Mouse (Mus musculus) cerebellum, postnatal 4 days (tissue): ENCODE measurements at regions not wholly inside any gene's neighbourhood (a gene's known extent, or its start where the extent isn't known, plus 50 kb on each side); places are given as distances from the start of the nearest gene placed in this dataset.

ENCODE experiments used
- DNase-seq, 2 experiments: peaks; one replicate each; pipeline ENCODE4 v3.0.0; 2022; ENCODE audit warnings: low spot score in 2 of 2, mixed read lengths in 1 of 2

DNA sequence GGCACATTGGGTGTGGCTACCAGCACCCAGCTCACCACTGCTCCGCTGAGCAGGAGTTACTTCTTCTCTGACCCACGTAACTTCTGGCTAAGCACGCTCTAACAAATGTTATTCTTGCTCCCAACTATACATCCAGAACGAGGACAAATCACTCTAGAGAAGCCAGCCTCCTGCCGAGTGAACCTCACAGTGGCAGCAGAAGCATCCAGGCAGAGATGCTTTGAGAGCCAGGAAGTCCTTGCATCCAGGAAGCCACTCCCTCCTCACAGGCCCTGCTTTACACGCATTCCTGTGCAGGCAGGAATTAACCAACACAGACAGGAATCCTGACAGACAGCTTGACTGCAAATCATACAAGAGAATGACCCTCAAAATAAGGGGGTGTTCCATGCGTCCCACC lies 129.4 kb upstream of the Mgmt start:
- DNase-seq: no peak

DNA sequence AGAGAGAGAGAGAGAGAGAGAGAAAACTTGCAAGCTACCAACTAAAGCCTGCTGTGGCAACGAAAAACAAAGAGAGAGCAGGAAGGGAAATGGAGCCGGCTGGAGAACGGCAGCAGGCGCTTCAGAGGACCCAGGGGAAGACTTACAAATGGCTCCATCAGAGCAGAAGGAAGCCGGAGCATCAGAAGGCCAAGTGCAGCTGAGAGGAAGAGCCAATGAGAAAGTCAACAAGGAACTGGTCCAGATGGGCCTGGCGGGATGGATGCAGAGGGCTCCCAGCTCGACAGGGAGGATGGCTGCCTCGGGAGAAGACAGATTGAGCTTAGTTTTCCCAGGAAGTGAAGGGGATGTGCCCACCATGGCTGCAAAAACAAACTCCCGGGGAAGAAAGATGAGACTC lies 127.2 kb upstream of the Mgmt start:
- DNase-seq: peak in 1 of 2 experiments; percentile 49

DNA sequence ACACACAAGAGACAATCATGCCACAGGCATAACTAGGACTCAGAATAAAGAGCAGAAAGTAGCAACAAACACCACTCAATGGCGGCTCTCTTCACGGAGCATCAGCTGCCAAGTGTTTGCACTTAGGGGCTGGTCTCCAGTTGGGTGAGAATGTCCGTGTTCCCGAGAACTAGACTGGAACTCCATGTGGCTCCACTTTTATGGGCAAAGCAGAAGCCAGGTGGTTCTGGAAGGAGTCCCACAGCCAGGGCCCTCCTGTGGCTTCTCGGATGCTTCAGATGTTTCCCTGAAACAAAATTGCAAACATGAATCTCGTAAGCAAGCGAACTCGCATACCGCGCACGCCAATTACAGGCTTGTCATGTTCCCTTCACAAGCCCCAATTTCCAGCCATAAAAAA lies 113.7 kb upstream of the Mgmt start:
- DNase-seq: no peak

DNA sequence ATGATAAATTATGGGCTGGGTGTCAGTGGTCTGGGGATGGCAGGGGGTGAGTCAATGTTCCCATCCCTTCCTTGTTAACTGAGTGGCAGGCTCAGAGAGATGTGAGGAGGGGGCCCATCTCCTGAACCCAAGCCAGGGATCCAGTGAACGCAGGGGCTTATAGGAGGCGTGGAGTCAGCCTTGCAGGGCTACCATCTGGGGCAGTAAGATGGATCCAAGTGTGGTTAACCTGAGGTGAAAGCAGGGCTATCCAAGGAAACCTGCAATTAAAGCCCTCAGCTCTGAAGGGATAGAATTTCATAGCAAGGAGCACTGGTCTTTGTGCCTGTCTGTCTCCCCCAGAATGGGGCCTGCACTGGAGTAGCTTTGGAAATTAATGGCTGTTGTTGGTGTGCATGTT lies 103.3 kb upstream of the Mgmt start:
- no peak for DNase-seq

DNA sequence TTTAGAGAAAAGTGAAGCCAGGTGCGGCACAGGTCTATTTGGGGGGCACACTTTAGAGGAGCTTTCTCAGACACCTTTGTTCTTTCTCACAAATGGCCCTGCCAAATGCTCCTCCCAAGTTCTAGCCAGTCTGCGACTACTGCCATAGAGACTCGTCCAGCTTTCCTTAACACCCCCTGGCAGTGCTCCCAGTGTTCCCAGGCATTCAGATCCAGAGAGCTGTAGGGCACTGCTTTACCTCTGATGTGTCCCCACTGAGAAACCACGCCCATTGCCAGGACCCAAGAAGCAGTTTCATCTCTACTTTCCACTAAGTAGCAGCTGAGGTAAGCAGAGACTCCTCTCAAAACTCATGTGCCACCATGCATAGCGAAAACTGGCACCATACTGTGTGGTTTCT lies 102.3 kb upstream of the Mgmt start:
- no peak for DNase-seq

DNA sequence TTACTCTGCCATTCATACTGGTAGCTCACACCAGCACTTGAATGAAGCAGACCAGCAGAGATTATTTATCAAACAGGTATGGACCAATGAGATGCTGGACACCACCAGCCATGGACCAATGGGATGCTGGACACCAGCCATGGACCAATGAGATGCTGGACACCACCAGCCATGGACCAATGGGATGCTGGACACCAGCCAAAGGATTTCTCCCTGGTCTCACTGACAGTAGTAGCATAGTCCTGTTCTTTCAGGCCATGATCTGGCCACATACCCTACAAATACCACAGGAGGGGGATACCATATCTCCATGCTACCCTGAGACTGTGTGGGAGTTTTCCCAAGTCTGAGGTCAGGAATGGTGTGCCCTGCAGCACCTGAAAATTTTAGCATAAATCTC lies 98.0 kb upstream of the Mgmt start:
- no peak for DNase-seq

DNA sequence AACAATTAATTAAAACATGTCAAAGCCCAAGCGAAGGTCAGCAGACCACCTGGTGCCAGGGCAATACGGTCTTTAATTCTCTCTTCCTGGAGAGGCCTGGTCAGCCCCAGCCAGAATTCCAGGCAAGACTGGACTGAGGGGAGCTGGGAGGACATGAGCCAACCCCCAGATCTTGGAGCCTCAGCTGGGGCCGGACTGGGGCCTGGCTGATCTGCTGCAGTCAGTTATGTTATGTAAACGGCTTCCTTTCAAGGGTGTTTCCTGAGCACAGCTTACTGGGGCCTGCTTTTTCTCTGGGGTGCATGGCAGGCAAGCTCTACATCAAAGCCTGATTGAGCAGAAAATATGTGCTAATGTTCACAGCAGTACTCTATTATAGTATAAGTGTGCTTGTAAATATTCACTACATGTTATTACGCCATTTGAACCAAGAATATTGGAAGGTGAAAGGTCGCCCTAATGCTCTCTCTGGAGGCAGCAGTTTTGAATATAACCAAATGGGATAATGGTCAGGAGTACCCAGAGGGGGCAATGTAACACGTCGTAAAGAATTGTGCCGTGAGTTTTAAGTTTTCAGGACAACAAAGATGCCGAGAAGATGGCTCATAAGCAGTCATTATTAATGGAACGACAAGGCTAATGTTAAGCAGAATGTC lies 96.5 kb upstream of the Mgmt start:
- DNase-seq: no peak

DNA sequence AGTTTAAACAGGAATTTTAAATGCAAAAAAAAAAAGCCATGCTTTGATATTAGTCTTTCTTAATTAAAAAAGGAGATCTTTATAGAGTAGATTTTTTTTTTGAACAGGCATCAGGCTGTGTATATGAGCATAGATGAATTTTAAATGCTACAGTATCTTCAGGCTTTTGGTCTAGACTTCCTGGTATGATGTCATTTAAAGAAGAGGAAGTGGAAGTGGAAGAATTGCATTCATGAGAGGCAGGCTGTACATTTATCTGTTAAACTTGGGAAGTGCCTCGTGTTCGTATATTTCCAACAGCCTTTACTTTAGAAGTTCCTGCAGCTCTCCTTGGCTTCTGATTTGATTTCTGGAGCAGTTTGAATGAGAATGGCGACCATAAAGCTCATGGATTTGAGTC lies 95.8 kb upstream of the Mgmt start:
- DNase-seq: no peak

DNA sequence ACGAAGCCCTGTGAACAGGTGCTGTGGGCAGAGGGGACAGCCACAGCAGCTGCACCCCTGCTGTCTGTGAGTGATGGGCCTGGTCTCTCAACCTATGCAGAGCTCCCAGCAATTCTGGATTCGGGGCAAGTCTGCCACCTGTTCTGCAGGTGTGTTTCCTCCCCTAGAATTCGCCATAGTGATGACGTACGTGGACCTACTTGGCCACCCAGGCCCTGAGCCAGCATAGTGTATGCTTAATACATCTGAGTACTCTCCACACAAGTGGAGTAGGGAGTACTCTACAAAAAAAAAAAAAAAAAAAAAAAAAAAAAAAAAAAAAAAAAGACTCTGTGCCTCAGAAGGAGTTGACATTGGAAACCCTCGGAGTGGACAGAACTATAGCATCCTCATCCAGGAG lies 87.3 kb upstream of the Mgmt start:
- no peak for DNase-seq

DNA sequence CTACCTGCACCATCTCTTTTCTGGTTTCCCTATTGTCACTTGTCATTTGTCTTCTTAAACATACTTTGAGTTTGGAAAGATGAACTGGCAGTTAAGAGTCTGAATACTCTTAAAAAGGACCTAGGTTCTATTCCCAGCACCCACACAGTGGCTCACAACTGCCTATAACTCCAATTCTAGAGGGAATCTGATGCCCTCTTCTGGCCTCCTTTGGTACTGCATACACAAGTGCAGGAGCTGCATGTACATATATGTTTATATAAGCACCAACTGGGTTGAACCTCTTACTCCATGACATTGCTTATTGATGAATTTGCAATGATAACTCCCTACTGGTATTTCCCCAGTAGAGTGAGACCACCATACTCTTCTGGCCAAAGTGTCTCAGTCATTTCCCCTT lies 86.4 kb upstream of the Mgmt start:
- DNase-seq: no peak

DNA sequence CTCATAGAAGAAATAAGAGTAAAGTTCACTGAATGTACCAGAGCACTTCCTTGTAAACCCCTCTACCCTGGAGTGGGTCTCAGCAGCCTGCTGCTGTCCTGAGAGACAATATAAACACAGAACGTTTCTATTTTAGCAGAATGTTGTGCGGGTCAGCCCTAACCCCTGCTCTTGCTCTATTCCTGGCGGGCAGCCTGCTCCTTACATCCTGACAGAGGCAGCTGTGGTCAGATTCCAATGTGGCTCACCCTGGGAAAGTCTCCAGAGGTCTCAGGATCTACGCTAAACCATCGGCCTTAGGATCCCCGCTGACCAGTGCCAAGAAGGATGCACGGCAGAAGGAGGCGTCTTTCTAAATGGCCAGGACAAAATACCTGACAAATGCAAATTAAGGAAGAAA lies 84.8 kb upstream of the Mgmt start:
- no peak for DNase-seq

DNA sequence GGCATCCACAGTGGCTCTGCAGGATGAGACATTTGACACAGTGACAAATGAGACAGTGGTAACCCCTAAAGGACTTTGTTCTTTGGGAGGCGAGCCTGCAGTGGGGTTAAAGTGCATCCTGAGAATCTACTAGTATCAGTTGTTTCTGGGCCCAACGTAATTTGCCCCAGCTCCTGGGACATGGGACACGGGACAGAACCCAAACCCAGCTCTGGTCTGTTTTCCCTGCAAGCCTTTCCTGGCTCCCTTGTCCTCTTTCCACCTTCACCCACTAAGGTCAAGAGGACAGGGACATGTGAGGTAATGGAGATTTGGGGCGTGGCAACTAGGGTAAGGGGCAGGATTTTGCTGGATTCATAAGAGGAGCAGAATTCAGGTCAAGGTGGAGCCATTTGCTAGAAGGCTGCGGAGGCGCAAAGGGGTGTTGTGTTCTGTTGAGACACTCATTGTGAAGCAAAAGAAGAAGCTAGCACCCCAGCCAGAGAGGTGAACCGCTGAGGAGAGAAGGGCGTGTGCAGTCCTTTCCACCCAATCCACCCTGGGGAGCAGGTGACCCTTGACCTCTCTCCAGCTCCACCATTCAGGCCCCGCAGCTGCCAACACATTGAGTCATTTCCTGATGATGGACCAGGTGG lies 80.6 kb upstream of the Mgmt start:
- DNase-seq: no peak

DNA sequence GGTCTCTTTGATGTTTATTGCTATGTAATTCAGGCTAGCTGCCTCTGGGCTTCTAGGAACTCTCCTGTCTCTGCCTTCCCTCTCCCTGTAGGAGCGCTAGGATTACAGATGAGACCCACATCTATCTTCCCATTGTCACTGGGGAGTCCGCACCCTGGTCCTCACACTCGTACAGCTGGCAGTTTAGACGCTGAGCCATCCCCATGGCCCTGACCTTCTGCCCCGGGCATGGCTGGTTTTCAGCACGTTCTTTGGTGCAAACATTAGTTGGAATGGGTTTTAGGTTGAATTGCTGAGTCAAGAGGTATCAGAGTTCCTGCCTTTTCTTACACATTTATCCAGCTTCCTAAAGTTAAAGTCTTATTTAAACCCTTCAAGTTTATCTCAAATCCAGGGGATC lies 79.7 kb upstream of the Mgmt start:
- no peak for DNase-seq

DNA sequence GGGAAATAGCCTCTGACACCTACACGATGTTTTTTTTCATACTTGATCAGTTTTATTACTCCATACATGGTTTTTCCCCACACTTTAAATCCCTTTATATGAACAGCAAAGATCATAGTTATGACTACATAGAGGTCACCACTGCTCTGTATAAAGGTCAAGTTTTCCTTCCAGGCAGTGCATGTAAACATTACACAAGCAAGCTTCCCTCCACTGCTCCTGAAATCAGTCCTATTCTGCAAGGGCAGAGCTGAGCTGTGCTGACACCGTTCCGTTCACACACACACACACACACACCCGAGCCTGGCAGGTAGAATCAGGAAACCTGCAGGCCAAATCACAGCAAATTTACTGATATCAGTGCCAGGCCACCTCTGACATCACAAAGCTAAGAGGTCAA lies 74.1 kb upstream of the Mgmt start:
- DNase-seq: no peak

DNA sequence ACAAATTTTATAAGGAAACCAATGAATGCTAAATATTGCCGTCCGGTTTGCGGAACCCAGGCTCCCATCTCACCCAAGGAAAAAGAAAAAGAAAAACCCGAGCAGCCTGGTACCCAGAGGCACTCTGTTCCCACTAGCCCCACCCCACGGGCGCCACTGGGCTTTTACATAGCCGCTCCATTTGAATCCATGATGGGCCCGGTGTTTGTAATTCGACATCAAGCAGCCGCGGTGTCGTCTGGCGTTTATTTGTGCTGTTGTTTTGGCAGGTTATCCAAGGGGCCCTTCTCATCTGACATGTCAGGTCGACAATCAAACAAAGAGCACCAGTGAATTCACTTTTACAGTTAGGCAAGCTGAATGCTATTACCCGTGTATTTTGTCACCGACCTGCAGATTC lies 68.8 kb upstream of the Mgmt start:
- DNase-seq: no peak

DNA sequence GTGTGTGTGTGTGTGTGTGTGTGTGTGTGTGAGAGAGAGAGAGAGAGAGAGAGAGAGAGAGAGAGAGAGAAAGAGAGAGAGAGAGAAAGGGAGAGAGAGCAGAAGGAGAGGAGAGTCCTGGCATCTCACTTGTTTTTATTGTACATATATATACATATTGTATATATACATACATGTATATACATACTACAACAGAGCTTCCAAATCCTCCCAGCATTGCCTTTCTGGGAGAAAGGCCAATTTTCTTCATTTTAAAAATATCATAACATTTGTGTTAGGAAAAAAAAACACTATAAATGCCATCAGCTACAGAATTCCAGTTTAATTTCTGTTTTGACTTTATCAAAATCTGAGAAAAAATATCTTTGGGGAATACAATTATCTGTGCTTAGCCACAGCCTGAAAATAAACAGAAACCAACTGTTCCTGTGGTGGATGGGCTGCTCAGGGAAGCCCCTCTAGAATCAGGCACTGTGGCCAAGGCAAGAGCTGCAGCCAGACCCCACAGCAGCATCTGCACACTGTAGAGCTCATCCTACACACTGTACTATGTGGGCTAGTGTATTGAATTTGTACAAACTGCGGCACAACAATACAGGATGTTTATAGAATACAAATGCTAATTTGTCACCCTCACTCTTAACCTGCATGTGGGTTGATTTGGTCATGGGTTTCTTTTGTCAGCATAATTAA lies 64.6 kb upstream of the Mgmt start:
- no peak for DNase-seq

DNA sequence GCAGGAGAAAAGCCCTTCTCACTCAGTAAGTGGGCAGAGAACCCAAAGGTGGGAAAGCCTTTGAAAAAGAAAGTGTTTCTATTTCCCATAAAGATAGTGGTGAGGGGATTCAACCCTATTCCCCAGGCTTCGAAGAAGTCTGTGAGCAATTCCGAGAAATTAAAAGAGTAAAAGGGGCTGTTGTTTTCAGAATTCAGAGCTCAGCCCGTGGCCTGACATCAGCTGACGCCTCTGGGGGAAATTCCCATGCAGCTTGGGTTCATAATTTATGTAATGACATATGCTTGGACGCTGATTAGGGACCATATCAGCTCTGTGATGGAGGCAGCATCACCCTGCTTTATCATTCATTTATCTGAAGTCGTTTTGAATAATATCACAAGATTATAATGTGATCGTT lies 62.0 kb upstream of the Mgmt start:
- DNase-seq: no peak

DNA sequence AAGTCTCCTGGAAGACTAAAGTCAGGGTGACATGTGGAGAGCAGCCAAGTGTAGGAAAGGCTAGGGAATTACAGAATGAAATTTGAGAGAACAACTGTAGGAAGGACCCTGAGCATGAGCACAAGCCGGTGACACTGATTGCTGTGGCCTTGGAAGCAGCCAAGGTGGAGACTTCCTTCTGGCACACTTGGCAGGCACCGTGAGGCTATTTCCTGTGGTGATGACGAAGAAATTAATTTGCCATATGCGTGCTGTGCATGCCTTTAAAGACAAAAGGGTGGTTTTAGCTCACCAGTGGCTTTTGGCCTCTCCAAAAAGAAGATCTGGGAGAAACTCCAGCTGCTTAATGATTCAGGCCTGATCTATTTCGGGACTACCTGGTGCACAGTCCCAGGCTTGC lies 55.4 kb upstream of the Mgmt start:
- no peak for DNase-seq

DNA sequence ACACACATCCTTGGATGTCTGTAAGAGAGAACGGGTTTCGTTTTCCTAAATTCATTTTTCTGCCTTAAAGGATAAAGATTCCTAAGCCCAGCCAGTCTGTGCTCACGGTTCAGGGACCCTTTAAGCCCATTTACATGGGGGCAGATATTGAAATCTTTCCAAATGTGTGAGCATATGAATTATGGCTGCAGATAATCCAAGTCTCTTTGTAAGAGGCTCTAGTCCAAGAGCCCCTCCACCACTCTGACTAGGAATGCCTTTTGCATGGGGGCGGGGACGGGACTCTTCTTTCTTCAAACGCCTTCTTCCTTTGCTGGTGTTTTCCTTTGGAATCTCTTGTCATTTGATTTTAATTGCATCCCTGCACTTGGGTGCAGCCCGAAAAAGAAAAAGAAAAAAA lies 54.2 kb upstream of the Mgmt start:
- DNase-seq: no peak

DNA sequence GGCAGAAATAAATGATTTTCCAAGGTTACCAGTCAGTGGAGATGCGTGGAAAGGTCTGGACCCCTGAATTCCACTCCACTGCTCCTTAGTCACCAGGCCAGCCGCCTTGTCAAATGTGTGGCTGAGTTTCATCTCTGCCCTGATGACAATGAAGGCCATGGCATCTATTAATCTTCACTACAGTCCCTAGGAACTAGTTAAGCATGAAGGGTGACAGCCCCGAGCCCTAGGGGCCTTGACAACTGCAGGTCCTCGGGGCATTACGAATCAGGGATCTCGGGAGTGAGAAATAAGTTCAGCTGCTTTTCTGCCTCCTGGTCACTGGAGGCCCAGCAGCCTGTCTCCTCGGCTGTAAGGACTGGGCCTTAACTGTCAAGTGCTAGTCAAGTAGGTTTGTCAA lies 51.7 kb upstream of the Mgmt start:
- DNase-seq: no peak

DNA sequence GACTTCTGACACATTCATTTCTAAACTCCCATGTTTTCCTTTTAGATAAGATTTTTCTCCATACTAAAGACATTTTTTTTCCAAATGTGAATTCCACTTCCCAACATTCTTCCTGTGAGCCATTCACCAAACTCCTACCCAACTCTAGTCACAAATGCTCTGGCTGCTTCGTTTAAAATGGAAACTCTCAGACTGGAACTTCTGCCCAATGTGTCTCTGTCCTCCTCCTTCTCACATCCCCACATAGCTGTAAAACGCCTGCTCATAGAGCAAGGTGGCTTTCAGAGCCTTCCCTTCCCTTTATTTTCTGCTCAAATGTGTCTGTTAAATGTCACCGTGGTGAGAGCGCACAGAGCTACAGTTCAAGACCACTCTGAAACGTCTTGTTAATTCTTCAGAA lies 50.1 kb upstream of the Mgmt start:
- DNase-seq: no peak
